Mouse (Mus musculus): ENCODE measurements around the gene Scrn2. TPM values are rescaled to one million over a fixed set of nuclear protein-coding genes. Genes with fewer than 3 reads are reported as not detected.

Gene Scrn2
- polyA plus RNA-seq, 1 experiment from 2014 or later: 38.2 TPM

DNA sequence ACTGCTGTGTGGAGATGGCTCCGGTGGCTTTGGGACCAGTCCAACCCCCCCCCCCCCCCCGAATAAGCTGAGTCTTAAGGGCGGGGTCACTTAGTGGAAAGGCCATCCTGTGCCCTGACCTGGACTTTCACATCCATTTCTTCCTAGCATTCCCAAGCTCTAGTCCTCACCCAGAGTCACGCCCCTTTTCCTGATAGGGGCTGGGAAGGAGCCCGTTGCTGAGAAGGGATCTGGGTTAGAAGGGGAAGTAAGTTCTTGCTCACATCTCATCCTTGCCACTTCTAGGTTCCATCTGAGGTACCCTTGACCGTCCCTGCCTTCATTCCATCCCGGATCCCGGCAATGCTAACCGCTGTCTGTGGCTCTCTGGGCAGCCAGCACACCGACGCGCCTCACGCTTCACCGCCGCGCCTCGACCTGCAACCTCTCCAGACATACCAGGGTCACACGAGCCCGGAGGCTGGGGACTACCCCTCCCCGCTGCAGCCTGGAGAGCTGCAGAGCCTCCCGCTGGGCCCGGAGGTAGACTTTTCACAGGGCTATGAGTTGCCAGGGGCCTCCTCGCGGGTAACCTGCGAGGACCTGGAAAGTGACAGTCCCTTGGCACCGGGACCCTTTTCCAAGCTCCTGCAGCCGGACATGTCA, 8.5 kb upstream of the Scrn2 start:
- H3K4me2 ChIP-seq: peak overlapping the region; percentile 96
- no peaks in the 10 kb centered on the region for H3K36me3 ChIP-seq
- peak; percentile 20 for ATAC-seq (replicated peaks; ENCODE audit: low FRiP score)
- 1% methylated on average over 27 of the region's 27 CpGs for WGBS
- H3K9ac ChIP-seq: peak overlapping the region; percentile 60
- peaks cover 82% of the 10 kb centered on the region for H3K27me3 ChIP-seq
- H3K9me3 ChIP-seq (replicated peaks): no peaks in the 10 kb centered on the region
- peaks cover 70% of the 10 kb centered on the region for H3K4me1 ChIP-seq
- H3K4me3 ChIP-seq (replicated peaks): peak overlapping the region; percentile 57
- H3K27ac ChIP-seq: no peak overlapping the region

DNA sequence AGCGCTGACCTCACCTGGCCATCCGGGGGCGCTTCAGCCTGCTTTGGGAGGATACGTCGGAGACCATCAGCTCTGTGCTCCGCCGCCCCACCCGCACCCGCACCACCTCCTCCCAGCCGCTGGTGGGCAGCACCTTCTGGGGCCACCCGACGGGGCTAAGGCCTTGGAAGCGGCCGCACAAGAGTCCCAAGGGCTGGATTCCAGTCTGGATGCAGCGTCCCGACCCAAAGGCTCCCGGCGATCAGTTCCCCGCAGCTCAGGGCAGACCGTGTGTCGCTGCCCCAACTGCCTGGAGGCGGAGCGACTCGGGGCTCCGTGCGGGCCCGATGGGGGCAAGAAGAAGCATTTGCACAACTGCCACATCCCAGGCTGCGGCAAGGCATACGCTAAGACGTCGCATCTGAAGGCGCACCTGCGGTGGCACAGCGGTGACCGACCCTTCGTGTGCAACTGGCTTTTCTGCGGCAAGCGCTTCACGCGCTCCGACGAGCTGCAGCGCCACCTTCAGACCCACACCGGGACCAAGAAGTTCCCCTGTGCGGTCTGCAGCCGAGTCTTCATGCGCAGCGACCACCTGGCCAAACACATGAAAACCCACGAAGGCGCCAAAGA, 7.8 kb upstream of the Scrn2 start:
- ATAC-seq (replicated peaks; ENCODE audit: low FRiP score): peak; percentile 40
- peak overlapping the region; percentile 60 for H3K9ac ChIP-seq
- peaks cover 75% of the 10 kb centered on the region for H3K27me3 ChIP-seq

DNA sequence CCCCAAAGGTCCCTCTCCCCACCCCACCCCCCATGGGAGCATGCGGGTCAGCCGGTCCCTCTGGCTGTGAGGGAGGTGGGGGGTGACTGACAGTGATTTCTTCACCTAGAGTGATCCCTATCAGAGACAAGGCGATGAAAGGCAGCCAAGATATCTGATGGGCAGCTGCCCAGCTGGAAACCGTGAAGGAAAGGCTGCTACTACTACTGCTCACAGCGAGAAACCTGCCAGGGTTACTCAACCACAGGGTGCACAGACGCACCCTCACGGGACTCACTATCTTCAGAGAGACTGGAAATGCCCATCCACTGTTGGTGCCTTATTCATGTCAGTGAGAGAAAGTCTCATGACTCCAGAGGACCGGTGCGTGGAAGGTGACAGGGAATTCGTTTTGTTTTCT, 4.8 kb upstream of the Scrn2 start:
- 48% methylated on average over 10 of the region's 10 CpGs for WGBS
- no peak for ATAC-seq (replicated peaks; ENCODE audit: low FRiP score)
- Histone ChIP-seq H3K36me3 (no peaks in the 10 kb centered on the region), H3K4me2 (peak overlapping the region; percentile 53; the same call in 1 of the 2 replicates), H3K27me3 (peaks cover 47% of the 10 kb centered on the region), H3K4me3 (replicated peaks) (no peak overlapping the region), H3K4me1 (peaks cover 49% of the 10 kb centered on the region), H3K27ac (peak overlapping the region; percentile 93), H3K9ac (no peak overlapping the region), H3K9me3 (replicated peaks) (no peaks in the 10 kb centered on the region)

More for the DNA sequence above, 7.8 kb upstream of the Scrn2 start:
- WGBS: under 1% methylated on average over 50 of the region's 50 CpGs
- Histone ChIP-seq H3K4me1 (peaks cover 71% of the 10 kb centered on the region), H3K4me3 (replicated peaks) (peak overlapping the region; percentile 57), H3K9me3 (replicated peaks) (no peaks in the 10 kb centered on the region), H3K36me3 (no peaks in the 10 kb centered on the region), H3K4me2 (peak overlapping the region; percentile 96), H3K27ac (no peak overlapping the region)

DNA sequence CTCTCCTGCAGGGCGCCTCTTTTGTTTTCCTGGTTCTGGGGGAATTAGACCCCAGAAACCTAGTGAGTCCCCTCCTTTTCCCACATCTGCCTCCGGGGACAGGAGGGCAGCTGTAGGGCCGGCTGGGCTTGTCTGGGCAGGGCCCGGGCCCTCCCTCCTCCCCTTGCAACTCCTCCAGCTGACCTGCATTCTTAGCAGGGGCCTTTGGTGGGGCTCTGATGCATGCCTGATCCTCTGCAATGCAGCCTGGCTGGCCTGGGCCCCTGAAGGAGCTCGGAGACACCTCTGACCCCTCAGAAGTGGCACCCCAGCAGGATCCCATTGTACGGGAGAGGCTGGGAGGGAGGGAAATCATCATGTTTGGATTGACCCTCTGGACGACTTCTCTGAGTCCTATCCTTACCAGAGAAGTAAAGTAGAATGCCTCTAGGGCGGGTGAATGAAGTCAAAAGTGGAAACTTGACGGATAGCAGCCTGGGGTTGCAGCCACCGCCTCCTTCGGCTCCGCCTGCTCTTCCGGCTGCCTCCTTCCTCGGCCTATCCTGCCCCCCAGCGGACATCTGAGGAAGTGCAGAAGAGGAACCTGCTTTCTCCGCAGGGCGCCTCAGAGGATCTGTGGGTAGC, 3.9 kb upstream of the Scrn2 start:
- peak overlapping the region; percentile 53 for H3K4me2 ChIP-seq
- 1% methylated on average over 17 of the region's 17 CpGs for WGBS
- H3K36me3 ChIP-seq: no peaks in the 10 kb centered on the region
- peaks cover 38% of the 10 kb centered on the region for H3K27me3 ChIP-seq
- peak overlapping the region; percentile 93 for H3K27ac ChIP-seq
- H3K4me3 ChIP-seq (replicated peaks): peak overlapping the region; percentile 29
- ATAC-seq (replicated peaks; ENCODE audit: low FRiP score): peak; percentile 63; the same call in 1 of the 2 replicates
- H3K9ac ChIP-seq: peak overlapping the region; percentile 38
- H3K4me1 ChIP-seq: peaks cover 54% of the 10 kb centered on the region
- H3K9me3 ChIP-seq (replicated peaks): no peaks in the 10 kb centered on the region

DNA sequence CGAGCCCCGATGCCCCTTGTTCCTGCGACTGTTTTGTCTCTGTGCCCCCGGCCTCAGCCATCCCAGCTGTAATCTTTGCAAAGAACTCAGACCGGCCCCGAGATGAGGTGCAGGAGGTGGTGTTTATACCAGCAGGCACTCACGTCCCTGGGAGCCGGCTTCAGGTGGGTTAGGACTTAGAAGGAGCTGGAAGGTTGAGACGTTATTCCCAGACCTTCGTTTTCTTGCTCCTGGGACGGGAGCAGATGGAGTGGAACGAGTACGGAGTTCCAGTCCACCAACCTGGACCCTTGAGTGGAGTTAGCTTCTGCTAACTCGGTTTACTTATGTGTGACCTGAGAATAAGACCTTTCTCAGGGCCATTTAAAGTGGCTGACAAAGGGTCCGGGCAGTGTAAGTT, 688 bp downstream of the Scrn2 start:
- H3K27ac ChIP-seq: peak overlapping the region; percentile 93
- no peak for ATAC-seq (replicated peaks; ENCODE audit: low FRiP score)
- H3K4me3 ChIP-seq (replicated peaks): peak overlapping the region; percentile 69
- peak overlapping the region; percentile 78 for H3K9ac ChIP-seq
- peaks cover 22% of the 10 kb centered on the region for H3K4me1 ChIP-seq
- WGBS: 11% methylated on average over 15 of the region's 15 CpGs
- peaks cover 16% of the 10 kb centered on the region for H3K36me3 ChIP-seq
- peak overlapping the region; percentile 90 for H3K4me2 ChIP-seq
- H3K9me3 ChIP-seq (replicated peaks): no peaks in the 10 kb centered on the region
- no peaks in the 10 kb centered on the region for H3K27me3 ChIP-seq

DNA sequence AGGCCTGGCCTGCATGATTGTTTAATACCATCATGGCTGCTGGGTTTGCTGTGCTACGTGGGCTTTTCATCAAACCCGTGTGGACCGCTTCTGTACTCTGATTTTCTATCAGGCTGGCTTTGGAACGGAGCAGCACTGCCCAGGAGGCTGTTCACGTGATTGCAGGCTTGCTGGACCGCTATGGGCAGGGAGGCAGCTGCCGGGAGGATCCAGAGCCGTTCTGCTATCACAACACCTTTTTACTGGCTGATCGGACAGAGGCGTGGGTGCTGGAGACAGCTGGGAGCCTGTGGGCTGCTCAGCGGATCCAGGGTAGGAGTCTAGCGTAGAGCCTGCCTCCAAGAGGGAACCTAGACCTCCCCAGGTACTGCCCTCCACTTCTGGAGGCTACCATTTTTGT, 2.2 kb downstream of the Scrn2 start:
- Histone ChIP-seq H3K4me1 (peaks cover 18% of the 10 kb centered on the region), H3K36me3 (peaks cover 16% of the 10 kb centered on the region), H3K9me3 (replicated peaks) (no peaks in the 10 kb centered on the region), H3K27me3 (no peaks in the 10 kb centered on the region), H3K4me3 (replicated peaks) (no peak overlapping the region), H3K4me2 (no peak overlapping the region), H3K9ac (no peak overlapping the region), H3K27ac (no peak overlapping the region)
- ATAC-seq (replicated peaks; ENCODE audit: low FRiP score): no peak
- 70% methylated on average over 12 of the region's 12 CpGs for WGBS

DNA sequence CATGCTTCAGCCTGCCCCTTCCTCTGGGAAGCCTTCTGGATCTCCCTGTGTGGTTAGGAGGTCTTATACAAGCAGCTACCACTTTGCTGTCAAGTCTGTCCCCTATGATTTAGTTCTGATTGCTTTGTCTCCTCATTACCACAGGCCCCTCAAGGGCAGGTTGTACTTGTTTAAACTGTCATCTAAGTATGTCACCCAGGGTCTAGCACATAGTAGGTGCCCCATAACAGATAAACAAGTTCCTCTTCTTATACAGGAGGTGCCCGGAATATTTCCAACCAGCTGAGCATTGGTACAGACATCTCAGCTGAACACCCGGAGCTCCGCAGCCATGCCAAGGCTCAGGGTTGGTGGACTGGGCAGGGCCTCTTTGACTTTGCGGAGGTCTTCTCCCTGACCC, 2.8 kb downstream of the Scrn2 start:
- WGBS: 92% methylated on average over 4 of the region's 4 CpGs
- no peak overlapping the region for H3K4me3 ChIP-seq (replicated peaks)
- H3K4me1 ChIP-seq: peaks cover 18% of the 10 kb centered on the region
- H3K27ac ChIP-seq: no peak overlapping the region
- no peak for ATAC-seq (replicated peaks; ENCODE audit: low FRiP score)
- H3K36me3 ChIP-seq: peaks cover 16% of the 10 kb centered on the region
- no peak overlapping the region for H3K4me2 ChIP-seq
- no peaks in the 10 kb centered on the region for H3K9me3 ChIP-seq (replicated peaks)
- H3K9ac ChIP-seq: no peak overlapping the region
- H3K27me3 ChIP-seq: no peaks in the 10 kb centered on the region

DNA sequence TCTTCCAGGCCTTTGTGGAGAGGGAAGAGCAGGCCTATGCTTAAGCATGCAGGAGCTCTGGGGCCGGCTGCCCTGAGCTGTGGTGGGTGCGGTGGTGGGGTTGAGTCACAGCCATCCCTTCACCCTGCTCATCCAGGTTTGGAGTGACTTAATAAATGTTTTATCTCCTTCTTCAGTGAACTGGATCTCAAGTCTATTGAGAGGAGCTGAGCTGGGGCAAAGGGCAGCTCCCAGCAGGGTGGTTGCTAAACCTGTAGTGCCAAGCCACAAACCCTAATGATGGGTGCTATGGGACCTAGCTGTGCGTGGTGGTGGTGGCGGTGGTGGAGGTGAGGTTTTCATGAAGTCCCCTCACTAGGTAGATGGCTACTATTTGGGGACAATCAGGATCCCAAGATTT, 4.0 kb downstream of the Scrn2 start:
- Histone ChIP-seq H3K4me3 (replicated peaks) (no peak overlapping the region), H3K27me3 (no peaks in the 10 kb centered on the region), H3K9me3 (replicated peaks) (no peaks in the 10 kb centered on the region), H3K27ac (peak overlapping the region; percentile 4; the same call in 1 of the 2 replicates), H3K4me1 (peaks cover 18% of the 10 kb centered on the region), H3K9ac (no peak overlapping the region), H3K4me2 (no peak overlapping the region), H3K36me3 (peaks cover 16% of the 10 kb centered on the region)
- 89% methylated on average over 4 of the region's 4 CpGs for WGBS
- ATAC-seq (replicated peaks; ENCODE audit: low FRiP score): no peak

DNA sequence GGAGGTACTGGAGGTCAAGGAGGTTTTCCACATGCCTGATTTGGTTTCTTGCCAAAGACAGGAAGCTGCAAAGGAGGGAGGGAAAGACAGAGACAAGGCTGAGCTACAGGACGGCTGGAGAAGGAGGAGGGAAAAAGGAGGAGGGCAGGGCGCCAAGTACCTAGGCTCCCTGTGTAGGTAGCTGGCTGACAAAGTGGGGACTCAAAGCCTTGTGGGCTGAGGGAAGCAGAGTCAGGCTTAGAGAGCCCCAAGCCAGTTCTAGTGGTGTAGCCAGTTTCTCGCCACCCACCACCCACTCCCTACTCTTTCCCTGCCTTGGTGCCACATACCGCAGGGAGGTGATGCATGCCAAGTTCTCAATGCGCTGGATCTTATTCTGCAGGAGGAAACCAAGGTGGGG, 6.4 kb downstream of the Scrn2 start:
- no peak overlapping the region for H3K4me2 ChIP-seq
- no peak for ATAC-seq (replicated peaks; ENCODE audit: low FRiP score)
- peaks cover 16% of the 10 kb centered on the region for H3K36me3 ChIP-seq
- no peaks in the 10 kb centered on the region for H3K27me3 ChIP-seq
- peaks cover 15% of the 10 kb centered on the region for H3K4me1 ChIP-seq
- no peak overlapping the region for H3K4me3 ChIP-seq (replicated peaks)
- 88% methylated on average over 5 of the region's 5 CpGs for WGBS
- H3K9me3 ChIP-seq (replicated peaks): no peaks in the 10 kb centered on the region
- no peak overlapping the region for H3K9ac ChIP-seq
- H3K27ac ChIP-seq: no peak overlapping the region

DNA sequence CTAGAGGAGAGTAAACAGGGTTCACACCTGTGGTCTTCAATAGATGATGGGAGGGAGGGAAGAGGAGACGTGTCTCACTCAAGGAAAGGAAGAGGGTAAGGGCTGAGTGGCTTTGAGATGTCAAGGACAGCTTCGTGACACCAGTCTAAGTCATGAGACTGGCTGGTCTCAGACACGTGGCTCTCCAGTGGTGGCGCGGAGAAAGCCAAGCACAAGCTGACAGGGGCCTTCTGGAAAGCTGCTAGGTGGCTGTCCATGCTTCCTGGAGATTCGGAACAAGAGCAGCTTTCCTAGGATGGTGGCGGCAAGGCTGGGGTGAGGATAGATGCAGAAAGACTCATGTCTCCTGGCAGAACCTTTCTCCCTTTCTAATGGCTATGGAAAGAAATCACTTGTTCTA, 9.1 kb downstream of the Scrn2 start:
- Histone ChIP-seq H3K27me3 (no peaks in the 10 kb centered on the region), H3K9ac (no peak overlapping the region), H3K9me3 (replicated peaks) (no peaks in the 10 kb centered on the region), H3K36me3 (peaks cover 6% of the 10 kb centered on the region), H3K27ac (no peak overlapping the region), H3K4me3 (replicated peaks) (no peak overlapping the region), H3K4me1 (peaks cover 26% of the 10 kb centered on the region), H3K4me2 (no peak overlapping the region)
- ATAC-seq (replicated peaks; ENCODE audit: low FRiP score): no peak
- 67% methylated on average over 7 of the region's 7 CpGs for WGBS

DNA sequence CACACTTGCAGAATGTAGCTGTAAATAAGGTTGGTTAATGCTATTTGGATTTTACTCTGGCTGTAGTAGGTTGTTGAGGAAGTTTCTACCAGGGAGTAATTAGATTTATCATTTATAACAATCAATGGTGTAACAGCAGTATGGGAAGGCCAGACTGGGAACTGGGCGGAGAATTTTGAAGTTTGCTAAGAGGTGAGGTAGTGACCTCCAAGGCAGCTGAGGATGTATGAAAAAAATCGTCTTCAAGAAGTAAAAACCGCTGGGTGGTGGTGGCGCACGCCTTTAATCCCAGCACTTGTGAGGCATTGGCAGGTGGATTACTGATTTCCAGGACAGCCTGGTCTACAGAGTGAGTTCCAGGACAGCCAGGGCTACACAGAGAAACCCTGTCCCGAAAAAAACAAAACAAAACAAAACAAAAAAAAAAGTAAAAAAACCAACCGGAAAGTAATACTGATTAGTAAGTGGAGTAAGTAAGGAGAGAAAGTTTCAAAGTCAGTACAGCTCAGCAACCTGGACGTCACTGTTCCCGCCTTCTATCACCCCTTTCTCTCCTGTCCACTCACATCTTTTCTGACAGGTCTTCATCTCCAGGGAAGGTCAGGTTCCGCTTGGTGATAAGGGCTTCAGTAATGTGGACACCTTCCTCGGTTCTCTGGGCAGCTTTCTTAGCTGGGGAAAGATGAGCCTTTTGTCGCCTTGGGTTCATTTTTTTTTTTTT, 10.7 kb downstream of the Scrn2 start:
- H3K36me3 ChIP-seq: peaks cover 20% of the 10 kb centered on the region
- H3K4me3 ChIP-seq (replicated peaks): peak overlapping the region; percentile 89
- peak overlapping the region; percentile 50 for H3K9ac ChIP-seq
- no peak overlapping the region for H3K27ac ChIP-seq
- no peaks in the 10 kb centered on the region for H3K27me3 ChIP-seq
- 49% methylated on average over 12 of the region's 12 CpGs for WGBS
- peak overlapping the region; percentile 85 for H3K4me2 ChIP-seq
- H3K9me3 ChIP-seq (replicated peaks): no peaks in the 10 kb centered on the region; the same call in 1 of the 2 replicates
- no peak for ATAC-seq (replicated peaks; ENCODE audit: low FRiP score)
- peaks cover 26% of the 10 kb centered on the region for H3K4me1 ChIP-seq

Measured in kidney, embryonic 15.5 days (tissue).